Mouse (Mus musculus) stomach, postnatal 0 days (tissue): ENCODE measurements around the gene Nsmf.

Source experiments
- CTCF ChIP-seq: IDR thresholded peaks from 2 replicates; pipeline ENCODE4 v1.5.1; 2016; ENCODE audit warnings: antibody characterized with exemption, low read depth, mild to moderate bottlenecking, moderate library complexity
- EP300 ChIP-seq: optimal IDR thresholded peaks from 2 replicates; pipeline ENCODE3; 2016; ENCODE audit warnings: antibody characterized with exemption

- TF ChIP-seq CTCF, result no peak
- no peak for TF ChIP-seq EP300
Observed at GRCm38 (mm10) chr2:25094785-25095108, 40.6 kb downstream of the Nsmf start.
